Mouse (Mus musculus) spleen, postnatal 14 days (tissue): ENCODE results near the gene Rhbdd2.
"Not testable (repeated sequence)": the region's sequence is repeated elsewhere in the genome, so short reads cannot be mapped to it uniquely, and the experiment has no call there.

Experiments
- DNase-seq, 2 experiments: peaks; one replicate each; pipeline ENCODE4 v3.0.0; 2021 to 2022; ENCODE audit warnings: low spot score in 2 of 2

The Rhbdd2 gene

DNA sequence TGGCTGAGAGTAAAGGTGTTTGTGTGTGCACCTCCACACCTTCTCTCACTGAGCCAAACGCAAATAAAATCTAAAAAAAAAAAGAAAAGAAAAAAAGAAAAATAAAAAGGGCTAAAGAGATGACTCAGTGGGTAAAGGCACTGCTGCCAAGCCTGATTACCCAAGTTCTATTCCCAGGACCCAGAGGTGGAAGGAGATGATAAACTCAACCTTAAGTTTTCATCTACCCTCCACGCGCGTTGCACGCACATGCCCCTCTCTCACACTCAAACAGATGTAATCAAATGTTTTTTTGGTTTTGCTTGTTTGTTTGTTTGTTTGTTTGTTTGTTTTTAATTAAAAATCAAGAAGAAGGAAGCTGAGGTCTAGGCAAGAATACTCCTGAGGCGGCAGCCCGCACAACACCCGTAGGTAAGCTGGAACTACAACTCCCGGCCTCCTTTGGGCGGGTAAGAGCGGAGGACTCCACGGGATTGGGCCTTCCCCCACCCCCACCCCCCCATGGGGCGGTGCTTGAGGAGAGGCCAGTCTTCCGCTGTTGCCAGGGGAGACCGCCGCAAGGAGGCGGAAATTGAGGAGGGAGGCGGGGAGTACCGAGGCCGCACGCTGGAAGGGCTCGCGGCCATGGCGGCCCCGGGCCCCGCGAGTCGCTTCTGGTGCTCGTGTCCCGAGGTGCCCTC lies at the start of gene Rhbdd2:
Gene Rhbdd2, plus strand, starts transcription at position 502 of the 680 bp plus-strand sequence.
- peak; percentile 90 to 95 for DNase-seq

DNA sequence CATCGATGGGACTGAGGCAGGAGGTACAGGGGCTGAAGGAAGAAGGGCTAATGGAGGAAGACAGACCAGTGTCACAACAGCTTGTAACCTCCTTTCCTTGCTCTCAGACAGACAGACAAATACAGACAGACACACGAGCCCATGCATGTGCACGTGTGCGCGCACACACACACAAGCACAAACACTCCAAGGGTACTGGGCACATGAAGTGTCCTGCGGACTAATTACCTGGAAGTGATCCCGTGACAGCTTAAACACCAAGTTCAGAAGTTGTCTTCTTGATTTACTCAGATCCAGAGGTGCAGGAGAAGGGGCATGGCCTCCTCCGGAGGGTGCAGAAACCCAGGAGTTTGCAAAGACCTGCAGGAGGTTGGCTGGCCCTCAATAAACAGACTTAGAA lies 46.7 kb upstream of the Rhbdd2 start:
- DNase-seq, result no peak

- DNase-seq, result no peak
Observed at GRCm38 (mm10) chr5:135587764-135588163, 44.7 kb upstream of the Rhbdd2 start.

DNA sequence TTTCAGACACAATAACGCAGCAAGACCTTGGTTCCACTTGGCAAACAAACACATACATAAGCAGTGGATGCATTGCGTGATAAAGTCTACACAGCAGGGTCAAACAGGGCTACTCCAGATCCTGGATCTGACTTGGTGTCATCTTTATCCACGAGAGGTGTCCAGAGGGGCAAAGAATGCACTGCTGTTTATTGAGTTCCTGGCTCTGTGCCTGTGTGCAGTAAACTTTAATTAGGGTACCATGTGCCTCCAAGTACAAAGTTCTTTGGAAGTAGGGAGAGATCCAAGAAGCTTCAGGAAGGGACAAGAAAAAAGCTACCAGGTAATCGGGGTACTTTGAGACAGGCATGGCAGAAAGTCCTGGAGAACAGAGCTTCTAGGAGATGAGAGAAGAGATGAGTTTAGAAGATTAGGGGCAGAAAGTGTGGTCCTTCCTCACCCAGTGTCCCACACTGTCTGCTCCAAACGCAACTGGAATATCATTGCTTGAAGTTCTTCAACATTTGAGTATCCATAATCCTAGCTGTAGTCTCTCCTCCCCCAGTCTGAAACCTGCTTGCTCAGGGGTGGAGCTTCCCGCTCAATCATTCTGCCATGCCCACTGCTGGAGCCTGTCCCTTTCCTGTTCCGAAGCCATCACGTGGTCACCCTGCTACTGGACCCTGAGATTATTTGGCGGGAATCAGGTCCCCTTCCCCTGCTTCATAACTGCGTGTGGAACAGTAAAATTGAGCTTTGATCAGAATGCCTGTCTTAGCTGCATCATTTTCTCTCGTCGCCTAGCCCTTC lies 42.2 kb upstream of the Rhbdd2 start:
- no peak for DNase-seq

DNA sequence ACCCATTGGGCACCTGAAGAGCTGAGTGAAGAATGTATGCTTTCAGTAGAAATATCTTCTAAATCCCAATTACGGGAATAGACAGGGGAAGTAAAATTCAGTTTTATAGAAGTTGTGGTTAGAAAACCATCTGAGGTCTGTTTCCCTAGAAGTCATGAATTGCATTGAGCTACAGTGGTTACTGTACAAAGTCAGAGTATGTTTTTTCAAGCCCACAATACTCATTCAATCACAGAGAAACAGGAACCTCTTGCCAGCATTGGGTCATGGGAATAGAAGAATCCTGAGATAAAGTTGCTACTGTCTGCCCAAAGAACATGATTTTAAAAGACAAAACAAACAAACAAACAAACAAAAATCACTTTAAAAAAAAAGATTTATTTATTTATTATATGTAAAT lies 27.8 kb upstream of the Rhbdd2 start:
- not testable (repeated sequence) for DNase-seq

- not testable (repeated sequence) for DNase-seq
Observed at GRCm38 (mm10) chr5:135606717-135607116, 25.7 kb upstream of the Rhbdd2 start.

DNA sequence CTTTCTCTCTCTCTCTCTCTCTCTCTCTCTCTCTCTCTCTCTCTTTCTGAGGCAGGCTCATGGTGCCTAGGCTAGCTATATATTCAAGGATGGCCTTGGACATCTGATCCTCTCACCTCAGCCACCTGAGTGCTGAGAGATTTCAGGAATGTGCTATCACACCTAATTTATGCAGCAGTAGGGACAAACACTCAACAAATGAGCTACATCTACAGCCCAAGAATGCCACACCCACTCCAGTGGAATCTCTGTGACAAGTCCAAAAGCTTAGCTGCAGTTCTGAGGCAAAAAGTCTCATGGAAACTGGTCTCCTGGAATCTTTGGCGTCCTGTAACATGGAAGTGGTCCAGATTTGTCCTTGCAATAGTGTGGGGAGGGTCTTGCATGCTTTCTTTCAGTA lies 24.8 kb upstream of the Rhbdd2 start:
- no peak for DNase-seq

- DNase-seq, result no peak
Observed at GRCm38 (mm10) chr5:135609794-135610193, 22.6 kb upstream of the Rhbdd2 start.

GRCm38 (mm10) chr5:135619741-135620140 lies 12.7 kb upstream of the Rhbdd2 start:
- DNase-seq, result not testable (repeated sequence)

GRCm38 (mm10) chr5:135620526-135620925 lies 11.9 kb upstream of the Rhbdd2 start:
- no peak for DNase-seq

DNA sequence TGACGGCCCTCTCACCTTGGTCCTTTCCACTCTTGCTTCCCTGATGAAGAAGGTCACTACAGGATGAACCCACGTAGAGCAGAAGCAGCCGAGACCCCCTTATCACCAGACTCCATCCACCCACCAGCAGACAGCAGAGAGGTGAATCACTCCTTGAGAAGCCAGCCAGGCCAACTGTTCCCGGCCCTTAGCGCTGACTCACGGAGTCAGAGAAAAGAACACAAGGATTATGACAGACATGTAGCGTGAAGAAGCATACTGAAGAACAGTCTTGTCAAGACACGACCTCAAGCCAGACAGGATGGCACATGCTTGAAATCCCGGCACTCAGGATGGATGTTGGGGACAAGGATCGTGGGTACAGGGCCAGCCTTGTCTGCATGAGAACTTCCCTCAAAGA lies 10.7 kb upstream of the Rhbdd2 start:
- no peak for DNase-seq

DNA sequence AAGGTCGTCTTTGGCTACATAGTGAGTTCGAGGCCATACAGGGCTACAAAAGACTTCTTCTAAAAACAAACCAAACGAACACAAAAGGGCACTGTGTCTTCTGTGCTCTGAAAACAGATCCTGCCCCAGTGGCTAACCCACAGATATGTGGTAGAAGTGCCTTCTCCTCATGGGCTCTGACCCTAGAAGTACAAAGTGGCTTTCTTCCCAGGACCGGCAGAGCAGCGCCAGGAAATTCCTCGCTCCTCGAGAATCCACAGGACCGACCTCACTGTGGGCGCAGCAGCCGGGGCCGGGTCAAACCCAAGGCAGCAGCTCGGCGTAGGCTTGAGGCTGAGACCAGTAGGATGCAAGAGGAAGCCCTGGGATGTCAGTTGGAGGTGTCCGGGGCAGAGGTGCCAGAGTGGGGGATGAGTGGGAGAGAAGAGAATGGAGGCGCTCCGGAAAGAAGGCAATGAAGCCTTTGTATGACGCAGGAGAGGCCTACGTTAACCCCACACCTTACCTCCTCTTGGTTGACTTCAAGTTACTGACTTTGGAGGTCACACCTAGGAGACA lies 9.3 kb upstream of the Rhbdd2 start:
- DNase-seq, result no peak

GRCm38 (mm10) chr5:135628916-135629315 lies 3.5 kb upstream of the Rhbdd2 start:
- DNase-seq, result no peak

DNA sequence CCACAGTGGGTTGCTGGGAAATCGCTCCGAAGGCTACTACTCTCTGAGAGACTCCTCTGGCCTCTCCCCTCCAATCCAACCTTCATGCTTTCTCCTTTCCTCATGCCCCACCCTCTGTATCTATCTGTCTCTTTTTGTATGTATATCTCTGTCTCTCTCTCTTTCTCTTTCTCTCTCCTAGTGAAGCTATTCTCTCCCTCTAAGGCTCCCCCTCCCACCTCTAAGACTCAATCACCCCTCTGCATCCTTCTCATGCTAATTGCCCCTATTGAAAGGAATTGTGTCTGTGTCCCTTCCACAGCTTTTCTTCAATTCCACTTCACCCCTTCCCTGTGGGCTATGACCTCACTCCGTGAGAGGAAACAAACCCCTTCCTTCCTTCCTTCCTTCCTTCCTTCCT lies 3.0 kb upstream of the Rhbdd2 start:
- DNase-seq, result no peak

GRCm38 (mm10) chr5:135630598-135630997 lies 1.8 kb upstream of the Rhbdd2 start:
- DNase-seq, result peak in 1 of 2 experiments; percentile 58

DNA sequence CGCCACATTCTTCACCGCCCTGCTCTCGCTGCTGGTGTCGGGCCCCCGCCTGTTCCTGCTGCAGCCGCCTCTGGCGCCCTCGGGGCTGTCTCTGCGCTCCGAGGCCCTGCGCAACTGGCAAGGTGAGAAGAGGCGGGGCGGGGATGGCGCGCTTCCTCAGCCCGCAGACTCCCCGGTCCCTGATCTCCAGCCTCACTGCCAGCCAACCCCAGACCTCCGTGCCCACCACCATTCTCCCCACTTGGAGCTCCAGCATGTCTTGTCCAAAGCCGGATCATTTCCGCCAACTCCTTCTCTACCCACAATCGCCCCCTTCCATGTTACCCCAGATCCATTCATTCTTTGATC lies 353 bp downstream of the Rhbdd2 start:
- DNase-seq, result no peak

DNA sequence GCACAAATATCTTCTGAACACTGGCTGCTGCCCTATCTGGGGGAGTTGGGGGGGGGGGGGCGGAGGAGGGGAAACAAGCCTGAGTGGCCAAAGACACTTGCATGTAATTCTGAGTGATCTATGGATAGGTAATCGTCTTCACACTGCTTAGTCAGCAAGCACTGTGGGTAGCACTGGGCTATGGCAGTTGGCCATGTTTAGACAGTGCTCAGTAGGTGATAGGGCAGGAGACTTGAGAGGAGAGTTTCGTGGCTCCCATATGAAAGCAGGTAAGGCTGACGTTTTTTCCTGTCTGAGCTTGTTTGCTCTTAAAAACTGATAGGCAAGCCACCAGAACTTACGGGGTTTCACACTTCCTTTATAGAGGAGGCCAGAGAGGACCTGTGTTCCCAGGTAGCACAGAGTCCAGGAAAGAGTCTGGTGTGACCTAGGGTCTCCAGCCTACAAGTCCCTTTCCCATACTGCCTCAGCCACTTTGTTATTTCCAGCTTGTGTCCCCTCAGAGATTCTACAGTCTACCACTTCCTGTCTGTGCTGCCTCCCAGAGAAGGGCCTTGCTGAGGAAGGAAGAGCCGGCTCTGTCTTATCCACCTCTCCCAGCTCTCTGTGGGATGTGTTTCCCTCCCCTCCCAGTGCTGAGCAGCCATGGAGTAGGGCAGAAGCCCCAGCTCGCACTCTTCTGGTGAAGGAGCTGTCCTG lies 7.5 kb downstream of the Rhbdd2 start:
- no peak for DNase-seq

DNA sequence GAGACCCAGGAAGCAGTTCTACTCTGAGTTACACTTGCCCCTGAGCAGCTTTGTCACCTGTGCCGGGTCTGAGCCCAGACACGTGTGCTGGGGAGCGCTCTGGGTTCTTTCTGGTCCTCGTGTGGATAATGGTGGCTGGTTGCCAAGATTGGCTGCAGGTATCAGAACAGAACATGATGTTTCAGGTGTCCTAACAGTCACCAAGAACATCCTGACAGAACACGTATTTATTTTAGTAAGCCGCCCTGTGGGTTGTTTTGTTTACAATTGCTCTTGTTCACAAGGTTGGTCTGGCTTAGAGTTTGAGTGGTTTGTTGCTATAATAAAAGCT lies 8.0 kb downstream of the Rhbdd2 start:
- DNase-seq, result no peak

DNA sequence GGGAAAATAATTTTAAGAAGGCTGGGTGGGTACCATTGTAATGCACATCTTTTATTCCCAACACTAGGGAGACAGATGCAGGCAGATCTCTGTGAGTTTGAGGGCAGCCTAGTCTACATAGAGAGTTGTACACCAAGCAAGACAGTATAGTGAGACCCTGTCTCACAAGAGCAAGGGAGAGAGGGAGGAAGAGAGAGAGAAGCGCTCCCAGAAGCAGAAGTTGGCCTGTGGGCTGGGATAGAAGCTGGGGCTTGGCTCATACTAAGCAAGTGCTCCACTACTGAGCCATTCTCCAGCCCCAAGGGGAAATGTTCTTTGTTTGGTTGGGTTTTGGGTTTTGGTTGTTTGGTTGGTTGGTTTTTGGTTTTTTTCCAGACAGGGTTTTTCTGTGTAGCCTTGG lies 8.6 kb downstream of the Rhbdd2 start:
- no peak for DNase-seq

DNA sequence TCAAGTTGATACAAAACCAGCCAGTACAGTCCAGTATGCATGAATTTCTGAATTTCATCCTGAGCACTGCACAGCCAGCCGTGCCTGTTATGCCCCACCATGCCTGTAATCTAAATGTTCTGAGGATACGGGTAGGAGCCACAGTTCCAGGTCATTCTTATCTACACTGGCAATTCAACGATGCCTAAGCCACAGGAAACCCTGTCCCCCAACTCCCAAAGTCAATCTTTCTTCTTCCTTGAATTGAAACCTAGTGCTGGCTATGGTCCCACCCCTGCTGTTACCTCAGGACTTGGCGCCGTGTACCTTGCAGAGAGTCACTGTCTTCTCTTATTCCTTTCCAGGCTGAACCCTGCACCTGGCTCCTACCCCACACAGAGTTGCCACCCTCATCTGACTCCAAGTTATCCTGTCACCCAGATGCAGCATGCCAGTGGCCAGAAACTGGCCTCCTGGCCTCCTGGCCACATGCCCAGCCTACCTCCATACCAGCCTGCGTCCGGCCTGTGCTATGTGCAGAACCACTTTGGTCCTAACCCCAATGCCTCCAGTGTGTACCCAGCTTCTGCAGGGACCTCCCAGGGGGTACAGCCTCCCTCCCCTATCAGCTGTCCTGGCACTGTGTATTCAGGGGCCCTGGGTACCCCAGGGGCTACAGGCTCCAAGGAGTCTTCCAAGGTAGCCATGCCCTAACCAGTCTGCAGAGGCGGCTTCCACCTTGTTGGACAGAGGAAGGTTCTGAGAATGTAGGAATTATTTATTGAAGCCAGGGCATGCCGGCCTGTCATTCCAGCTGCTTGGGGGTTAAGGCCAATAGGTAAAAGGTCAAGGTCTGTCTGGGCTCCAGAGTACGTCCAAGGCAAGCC lies 10.5 kb downstream of the Rhbdd2 start:
- no peak for DNase-seq

- no peak for DNase-seq
Observed at GRCm38 (mm10) chr5:135643552-135643842, 11.1 kb downstream of the Rhbdd2 start.

- DNase-seq, result no peak
Observed at GRCm38 (mm10) chr5:135643869-135644268, 11.5 kb downstream of the Rhbdd2 start.
